Mouse (Mus musculus) C2C12 (cell line): ENCODE results near the gene Serpina16.

ENCODE experiments used
- CTCF ChIP-seq: IDR thresholded peaks from one replicate; pipeline ENCODE4 v1.5.1; 2011; ENCODE audit not compliant: control insufficient read depth, insufficient read depth, insufficient read length
- MAX ChIP-seq: IDR thresholded peaks from one replicate; pipeline ENCODE4 v1.6.1; 2011; ENCODE audit warnings: mild to moderate bottlenecking, control low read depth
- USF1 ChIP-seq: IDR thresholded peaks from one replicate; pipeline ENCODE4 v1.6.1; 2011; ENCODE audit warnings: low read depth, mild to moderate bottlenecking, control low read depth, moderate library complexity

GRCm38 (mm10) chr12:103711537-103711936 is 35.6 kb upstream of the Serpina16 start:
- TF ChIP-seq CTCF (no peak), MAX (no peak), USF1 (no peak)
